Mouse (Mus musculus): ENCODE data around the gene Pms2.

Pms2 gene

DNA sequence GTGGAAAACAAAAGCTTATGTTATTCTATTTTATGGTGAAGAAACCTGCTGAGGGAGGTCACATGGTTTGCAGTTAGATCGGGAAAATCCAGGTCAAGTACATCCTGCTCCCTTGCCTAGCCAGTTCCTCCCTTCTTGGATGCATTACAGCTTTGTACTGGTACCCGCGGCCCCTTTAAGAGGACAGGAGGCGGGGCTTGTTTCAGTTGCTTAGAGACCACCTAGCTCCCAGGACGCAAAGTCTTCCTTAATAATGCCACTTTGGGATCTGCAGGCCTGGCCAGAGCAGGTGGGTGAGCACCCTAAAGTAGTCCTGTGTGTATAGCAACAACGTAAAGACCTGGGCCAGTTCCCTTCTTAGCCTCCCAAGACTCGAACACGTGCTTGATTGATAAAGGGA is 23.1 kb downstream of the Pms2 start, which contains the start of gene Rsph10b:
TSS of gene Rsph10b (plus strand) at position 205 of the 400 bp plus-strand sequence.
- no peak for DNase-seq (ENCODE audit: inconsistent ontology term)

DNA sequence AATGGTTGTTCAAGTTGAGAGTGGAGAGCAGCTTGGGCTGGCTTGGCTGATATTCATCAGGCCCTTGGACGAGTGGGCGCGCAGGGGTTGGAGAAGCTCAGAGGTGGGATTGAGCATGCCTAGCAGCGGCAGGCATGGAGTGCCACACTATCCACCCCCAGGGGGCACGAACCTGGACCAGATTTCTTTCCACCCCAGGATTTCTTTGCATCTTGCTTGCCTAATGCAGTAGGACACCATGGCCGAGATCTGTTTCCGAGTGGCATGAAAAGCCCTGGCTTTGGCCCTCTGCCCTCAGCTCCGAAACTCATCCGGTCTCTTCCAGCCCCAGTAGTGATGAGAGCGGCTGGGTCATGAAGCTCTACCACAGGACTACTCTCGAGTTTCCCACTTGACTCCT is 23.6 kb downstream of the Pms2 start:
- DNase-seq (ENCODE audit: inconsistent ontology term) = no peak

DNA sequence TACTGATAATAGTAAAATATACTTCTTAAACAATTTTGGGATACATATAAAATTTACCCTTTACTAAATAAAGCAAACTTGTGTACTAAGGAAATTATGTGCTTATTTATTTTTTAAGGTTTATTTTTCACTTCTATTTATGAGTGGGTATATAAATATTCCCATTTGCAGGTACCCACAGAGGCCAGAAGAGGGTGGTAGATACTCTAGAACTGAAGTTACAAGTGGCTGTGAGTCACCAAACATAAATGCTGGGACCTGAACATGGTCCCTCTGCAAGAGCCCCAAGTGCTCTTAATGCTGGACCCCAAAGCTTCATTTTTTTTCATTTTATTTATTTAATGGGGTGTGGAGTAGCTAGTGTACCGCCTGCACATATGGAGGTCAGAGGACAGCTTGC is 24.1 kb downstream of the Pms2 start:
- DNase-seq (ENCODE audit: inconsistent ontology term) = no peak

DNA sequence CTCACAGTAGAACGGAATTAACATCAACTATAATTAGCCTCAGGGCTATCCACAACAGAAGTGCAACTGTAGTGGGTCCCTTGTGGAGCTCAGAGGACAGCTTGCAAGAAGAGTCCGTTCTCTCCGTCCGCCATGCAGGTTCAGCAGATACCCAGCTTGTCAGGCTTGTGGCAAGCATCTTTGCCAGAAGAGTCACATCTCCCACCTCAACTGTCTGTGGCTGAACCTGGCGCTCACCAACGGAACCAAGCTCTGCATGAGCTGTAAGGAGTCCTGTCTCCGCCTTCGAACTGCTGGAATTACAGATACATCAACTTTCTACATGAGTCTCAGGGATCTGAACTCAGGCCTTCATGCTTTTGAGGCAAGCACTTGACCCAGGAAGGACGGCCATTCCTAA is 26.4 kb downstream of the Pms2 start:
- DNase-seq (ENCODE audit: inconsistent ontology term) = no peak

DNA sequence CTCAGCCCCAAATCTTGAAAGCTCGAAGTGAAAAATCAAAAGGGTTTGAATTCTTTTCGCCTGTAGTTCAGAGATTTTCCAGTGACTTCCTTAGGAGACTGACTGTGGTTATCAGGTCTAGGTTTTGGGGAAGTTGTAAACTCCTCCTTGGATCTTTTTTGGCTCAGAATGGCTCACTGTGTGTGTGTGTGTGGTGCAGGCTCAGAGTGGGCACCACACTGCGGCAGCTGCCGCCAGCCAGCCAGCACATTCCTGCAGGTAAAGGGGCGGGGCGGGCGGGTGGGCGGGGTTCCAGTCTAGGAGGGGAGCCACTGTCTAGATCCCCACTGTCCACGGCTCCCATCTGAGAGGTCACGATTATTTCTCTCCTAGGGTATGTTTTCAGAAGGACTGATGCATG is 31.8 kb downstream of the Pms2 start:
- no peak for DNase-seq (ENCODE audit: inconsistent ontology term)

DNA sequence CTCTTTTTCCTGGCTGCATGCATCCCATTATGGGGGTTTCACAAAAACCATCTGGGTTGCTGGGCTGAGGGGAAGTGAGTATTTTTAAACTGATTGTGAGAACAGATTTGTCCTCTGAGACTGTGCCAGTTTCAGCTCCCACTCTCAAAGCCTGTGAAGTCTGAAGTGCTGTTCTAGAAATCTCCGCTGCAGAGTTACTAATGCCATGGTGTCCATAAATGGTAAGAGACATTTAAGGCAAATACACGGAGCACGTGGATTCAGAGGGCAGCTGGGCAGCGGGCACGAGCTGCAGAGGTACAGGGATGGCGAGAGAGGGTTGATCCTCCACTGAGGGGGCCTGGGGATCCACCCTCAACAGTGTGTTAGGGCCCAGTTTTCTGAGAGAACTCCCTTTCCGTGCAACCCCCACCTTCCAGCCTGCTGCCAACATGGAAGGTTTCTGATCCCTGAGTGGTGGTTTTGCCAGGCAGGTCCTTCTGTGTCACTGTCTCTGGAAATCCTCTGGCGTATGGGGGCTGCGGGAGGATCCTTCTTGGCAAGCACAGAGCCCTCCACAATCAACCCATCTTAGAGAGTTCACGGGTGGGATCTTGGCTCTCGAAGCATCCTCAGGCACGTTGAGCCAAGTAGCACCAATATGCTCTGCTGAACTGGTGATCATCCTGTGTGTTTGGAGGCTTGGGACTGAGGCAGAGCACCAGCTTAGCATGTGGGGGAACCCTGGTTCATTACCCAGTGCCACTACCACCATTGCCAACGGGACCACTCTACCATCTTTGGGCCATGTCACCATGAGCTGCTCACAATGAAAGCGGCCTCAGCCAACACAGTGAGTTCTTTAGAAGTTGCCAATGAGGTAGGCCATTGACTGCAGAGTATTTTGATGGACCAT is 33.7 kb downstream of the Pms2 start:
- no peak for DNase-seq (ENCODE audit: inconsistent ontology term)

DNA sequence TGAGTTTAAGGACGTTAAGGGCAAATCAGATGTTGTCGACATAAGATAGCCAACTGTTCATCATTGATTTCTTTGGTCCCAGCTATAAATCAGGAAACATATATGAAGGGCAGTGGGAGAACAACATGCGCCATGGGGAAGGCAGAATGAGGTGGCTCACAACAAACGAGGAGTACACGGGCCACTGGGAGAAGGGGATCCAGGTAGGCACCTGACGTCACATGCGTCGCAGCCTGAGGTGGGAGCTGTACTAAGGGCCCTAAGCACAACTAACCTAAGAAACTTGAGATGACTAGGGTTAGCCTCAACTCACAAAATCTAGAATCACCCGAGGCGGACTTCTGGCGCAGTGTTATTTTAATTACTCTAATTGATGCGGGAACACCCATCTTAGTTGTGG is 38.6 kb downstream of the Pms2 start:
- DNase-seq (ENCODE audit: inconsistent ontology term) = no peak

DNA sequence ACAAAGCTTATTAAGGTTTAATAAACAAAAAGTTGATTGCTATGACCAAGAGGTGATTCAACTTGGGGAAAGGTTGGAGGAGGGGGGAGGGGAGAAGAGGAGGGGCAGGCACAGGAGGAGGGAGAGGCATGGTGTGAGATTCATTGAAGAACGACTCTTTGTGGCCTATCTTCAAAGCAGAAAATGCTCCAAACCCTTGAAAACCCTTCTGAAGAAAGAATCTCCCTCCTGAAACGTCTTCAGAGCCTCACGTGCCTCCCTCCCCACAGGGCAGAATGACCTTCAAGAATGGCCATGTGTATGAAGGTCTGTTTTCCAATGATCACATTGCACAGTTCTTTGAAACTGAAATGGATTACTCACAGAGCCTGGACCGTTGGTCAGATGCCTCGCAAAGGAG is 40.3 kb downstream of the Pms2 start:
- no peak for DNase-seq (ENCODE audit: inconsistent ontology term)

DNA sequence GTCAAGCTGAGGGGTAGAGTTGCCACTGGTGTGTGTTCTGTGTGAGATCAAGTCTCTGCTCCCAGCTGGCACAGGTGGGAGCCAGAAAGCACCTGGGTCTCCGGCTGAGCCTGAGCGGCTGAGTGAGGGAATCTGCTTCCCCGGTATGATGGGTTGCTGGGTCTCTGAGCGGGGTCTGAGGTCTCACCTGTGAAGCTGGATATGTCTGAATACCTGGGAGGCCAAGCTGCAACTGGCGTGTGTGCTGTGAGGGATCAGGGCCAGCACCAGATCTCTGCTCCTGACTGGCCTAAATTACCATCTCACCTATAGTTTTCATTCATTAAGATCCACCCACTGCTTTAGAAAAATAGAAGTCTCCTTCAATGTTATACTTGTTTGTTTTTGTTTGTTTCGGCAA is 47.3 kb downstream of the Pms2 start:
- no peak for DNase-seq (ENCODE audit: inconsistent ontology term)

DNA sequence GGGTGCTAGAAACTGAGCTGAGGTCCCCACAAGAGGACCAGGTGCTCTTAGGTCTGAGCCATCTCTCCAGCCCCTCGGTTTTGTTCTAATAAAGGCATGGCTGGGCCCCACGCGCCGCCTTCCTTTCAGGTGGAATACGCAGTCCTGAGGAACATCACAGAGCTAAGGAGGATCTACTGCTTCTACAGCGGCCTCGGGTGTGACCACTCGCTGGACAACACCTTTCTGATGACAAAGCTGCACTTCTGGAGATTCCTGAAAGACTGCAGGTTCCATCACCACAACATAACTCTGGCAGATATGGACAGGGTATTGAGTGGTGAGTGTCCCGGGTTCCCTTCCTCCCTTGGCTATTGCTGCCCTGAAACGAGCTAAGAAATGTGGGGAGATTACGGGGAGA is 49.8 kb downstream of the Pms2 start:
- DNase-seq (ENCODE audit: inconsistent ontology term) = no peak

DNA sequence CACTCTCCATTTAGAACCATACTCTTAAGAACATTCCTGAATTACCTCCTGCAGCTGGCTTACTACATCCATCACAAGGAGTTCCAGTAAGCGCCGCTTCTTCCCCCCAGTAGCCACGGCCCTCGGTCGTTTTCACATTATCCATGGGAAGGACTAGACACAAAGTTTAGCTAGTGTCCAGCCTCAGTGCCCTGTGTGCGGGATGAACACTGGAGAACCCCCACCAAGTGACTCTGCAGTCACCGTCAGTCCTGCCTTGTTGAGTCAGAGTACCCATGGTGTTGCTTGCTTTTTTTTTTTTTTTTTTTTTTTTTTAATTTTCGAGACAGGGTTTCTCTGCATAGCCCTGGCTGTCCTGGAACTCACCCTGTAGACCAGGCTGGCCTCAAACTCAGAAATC is 51.4 kb downstream of the Pms2 start:
- no peak for DNase-seq (ENCODE audit: inconsistent ontology term)

DNA sequence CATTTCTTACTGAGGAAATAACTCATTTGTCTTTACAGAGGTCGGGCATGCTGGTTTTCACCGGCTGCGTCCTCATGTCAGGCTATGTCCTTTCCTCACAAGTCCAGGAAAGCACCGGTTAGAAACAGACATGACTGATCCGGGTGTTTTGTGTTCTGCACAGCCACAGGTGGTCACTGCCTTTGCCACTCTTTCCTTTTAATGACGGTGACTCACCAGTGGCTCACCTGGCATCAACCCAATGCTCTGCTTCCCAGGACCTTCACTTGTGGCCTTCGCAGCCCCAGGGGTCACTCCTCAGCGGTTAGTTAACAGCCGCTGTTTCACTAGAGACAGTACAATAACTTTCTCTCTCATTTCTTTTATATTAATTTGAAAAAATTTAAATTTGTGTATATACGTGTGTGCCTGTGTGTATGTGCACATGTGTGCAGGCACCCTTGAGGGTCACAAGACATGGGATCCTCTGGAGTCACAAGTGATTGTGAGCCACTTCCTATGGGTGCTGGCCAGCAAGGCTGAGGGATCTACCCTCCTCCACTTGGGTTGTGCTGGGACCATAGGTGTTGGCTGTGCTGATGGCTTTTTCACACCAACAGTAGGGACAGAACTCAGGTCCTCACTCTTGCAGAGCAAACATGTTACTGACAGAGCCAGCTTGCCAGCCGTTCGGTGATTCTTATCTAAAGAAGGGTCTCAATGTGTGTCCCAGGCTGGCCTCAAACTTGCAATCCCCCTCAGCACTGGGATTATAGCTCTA is 56.0 kb downstream of the Pms2 start:
- DNase-seq (ENCODE audit: inconsistent ontology term) = no peak

DNA sequence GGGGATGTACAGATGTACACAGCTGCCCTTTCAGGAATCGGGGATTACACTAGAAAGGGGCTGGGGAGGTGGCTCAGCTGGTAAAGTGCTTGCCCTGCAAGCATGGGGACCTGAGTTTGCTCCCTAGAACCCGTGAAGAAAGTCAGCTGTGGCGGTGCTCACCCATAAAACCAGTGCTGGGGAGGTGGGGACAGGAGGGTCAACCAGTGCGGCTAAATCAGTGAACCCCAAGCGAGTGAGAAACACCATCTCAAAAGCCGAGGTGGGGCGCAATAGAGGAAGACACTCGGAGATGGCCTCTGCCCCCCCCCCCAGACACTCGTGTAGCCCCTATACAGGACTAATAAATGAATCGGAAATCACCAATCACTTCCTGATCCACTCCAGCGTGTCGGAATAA is 56.9 kb downstream of the Pms2 start:
- no peak for DNase-seq (ENCODE audit: inconsistent ontology term)

DNA sequence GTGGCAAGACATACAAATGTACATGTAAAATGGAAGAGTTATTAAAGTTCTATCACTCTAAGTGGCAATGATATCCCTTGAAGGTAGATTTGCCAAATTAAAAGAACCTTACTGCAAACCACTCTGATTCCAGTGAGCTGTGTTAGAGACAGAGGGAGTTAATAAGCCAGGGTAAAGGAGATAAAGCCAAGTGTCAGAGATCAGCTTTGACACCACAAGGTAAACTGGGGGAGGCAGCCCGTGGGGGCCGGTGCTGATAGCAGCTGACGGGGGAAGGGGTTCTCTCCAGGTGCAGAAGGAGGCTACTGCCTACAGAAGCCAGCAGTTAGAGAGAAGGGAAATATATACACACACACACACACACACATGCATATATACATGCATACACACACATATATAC is 62.9 kb downstream of the Pms2 start:
- no peak for DNase-seq (ENCODE audit: inconsistent ontology term)

DNA sequence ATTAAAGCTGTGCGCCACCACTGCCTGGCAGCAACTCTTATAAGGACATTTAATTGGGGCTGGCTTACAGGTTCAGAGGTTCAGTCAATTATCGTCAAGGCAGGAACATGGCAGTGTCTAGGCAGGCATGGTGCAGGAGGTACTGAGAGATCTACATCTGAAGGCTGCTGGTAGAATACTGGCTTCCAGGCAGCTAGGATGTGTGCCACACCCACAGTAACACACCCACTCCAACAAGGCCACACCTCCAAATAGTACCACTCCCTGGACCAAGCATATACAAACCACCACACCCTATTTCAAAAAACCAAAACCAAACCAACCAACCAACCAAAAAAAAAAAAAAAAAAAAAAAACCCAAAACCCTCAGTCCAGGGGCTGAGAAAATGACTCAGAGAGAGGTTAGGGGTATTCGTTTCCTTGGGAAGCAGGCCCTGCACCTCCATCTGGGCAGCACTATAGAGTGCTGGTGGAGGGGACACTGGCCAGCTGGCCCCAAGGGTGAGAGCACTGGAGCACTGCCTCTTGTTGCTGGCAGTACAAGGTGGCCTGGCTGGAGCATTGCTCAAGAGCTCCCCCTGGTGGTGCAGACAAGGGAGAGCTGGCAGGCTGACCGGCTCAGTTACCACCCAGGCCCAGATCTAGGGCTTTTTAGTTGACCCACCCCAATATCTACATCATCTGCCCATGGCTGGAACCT is 65.3 kb downstream of the Pms2 start:
- peak; percentile 64 for DNase-seq (ENCODE audit: inconsistent ontology term)

DNA sequence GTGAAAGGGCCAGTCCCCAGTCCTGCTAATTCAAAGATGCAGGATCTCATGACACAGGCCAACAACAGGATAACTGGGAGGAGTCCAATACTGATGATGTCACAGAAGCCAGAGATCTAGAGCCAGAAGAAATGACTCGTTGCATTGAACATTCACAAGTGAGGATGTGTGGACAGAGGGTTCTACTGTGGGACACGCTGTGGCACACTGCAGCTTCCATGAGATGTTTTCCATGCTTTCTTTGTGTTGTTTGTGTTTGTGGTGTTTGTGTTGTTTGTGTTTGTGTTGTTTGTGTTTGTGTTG is 65.8 kb downstream of the Pms2 start:
- DNase-seq (ENCODE audit: inconsistent ontology term) = no peak

DNA sequence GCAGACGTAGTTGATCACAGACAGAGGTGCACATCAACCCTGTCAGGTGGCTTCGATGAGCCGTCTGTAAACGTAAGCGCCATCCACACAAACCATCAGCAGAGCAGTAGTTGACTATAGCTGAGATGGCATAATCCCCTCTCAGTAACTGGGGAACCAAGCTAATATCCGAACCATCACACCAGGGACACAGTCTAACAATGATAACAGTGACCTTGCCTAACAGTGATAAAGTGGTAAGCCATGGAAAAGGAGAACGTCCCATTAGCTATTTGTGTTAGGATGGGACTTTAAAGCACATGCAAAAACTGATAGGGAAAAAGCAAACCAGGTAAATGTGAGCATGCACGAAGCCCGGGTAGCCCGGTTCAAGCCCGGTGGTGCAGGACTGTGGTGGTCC is 66.5 kb downstream of the Pms2 start:
- no peak for DNase-seq (ENCODE audit: inconsistent ontology term)

DNA sequence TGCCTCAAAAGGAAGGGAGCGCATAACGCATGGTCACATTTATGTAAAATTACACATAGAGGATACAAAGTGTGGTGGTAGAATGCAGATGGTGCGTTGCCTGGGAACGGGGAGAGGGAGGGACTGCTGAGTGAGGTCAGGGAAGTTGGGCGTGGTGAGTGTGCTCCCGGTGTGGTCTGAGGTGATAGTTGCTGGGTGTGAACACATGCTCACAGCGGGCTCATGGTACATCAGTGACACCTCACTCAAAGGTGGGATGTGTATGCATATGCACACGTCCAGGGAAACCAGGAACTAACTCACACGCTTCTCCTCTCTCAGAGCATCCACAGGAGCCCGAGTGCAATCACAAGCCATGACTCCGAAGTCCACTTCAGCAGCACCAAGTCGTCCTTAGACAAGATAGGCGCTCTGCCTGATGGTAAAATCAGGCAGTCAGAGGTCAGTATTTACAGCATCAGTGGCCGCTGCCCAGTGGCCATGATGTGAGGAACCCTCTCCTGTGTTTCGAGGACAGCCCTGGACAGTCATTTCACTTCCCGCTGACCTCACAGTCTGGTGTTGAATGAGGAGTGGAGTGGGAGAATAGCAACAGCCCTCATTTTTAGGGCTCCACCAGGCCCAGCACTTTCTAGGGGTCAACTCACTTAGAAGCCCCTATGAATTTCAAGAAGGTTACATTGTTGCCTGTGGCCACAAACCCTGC is 67.1 kb downstream of the Pms2 start:
- no peak for DNase-seq (ENCODE audit: inconsistent ontology term)

DNA sequence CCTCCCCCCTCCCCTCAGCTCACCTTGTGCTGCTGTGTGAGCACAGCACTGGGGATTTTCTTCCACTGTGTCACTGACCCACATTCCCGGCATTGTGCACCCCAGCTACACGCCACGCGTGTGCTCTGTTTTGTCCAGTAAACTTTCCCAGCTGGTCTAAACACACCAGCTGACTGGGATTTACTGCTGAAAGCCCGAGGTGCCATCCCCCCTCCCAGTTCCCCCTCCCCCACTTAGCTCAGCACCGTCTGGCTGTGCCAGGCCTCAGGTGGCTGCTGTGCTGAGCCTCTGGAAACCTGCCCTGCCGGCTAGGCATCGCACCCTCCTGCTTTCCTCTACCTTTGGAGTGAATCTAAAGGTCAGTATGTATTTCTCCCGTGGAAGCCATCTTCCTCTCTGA is 71.1 kb downstream of the Pms2 start:
- DNase-seq (ENCODE audit: inconsistent ontology term) = peak; percentile 16

DNA sequence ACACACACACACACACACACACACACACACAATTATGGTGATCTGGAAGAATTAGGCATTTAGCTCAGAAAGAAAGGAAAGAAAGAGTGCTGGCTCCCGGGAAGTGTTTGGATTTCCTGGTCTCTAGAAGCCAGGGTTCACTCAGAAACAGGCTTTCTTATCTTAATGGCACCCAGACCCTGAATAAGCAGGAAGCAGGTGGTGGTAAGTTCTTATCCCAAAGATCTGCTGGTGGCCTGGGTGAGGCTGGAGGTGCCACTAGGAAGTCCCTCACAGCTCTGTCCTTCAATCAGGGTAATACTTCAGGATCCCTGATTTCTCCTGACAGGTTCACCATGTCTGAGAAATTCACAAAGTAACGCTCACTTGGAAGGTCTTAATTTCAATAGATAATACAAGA is 72.6 kb downstream of the Pms2 start:
- DNase-seq (ENCODE audit: inconsistent ontology term) = no peak
